Mouse (Mus musculus) megakaryocyte progenitor cell, adult 5-6 weeks (primary cell): Measurements from ENCODE around the gene Gm45140. TPM values are rescaled to one million over a fixed set of nuclear protein-coding genes. Genes with fewer than 3 reads are reported as not detected.

Experiments
- ATAC-seq: replicated peaks from 2 replicates; pipeline ENCODE4 v1.8.0; 2016; ENCODE audit warnings: mild to moderate bottlenecking, moderate TSS enrichment, inconsistent platforms; ENCODE audit not compliant: poor library complexity
- total RNA-seq, 2 experiments: library from RNA; stranded (forward) in 1 of 2; stranded (reverse) in 1 of 2; fragments of 157-497, 149-512 nt in 1 of 2; fragments of 200-1000 nt in 1 of 2; gene quantifications; 2 replicates each; pipeline versions ENCODE4 v1.2.3 to v1.2.4; 2015 to 2017

Gene Gm45140
- total RNA-seq, 2 experiments from 2014 or later = 3.7 to 19.9 TPM

DNA sequence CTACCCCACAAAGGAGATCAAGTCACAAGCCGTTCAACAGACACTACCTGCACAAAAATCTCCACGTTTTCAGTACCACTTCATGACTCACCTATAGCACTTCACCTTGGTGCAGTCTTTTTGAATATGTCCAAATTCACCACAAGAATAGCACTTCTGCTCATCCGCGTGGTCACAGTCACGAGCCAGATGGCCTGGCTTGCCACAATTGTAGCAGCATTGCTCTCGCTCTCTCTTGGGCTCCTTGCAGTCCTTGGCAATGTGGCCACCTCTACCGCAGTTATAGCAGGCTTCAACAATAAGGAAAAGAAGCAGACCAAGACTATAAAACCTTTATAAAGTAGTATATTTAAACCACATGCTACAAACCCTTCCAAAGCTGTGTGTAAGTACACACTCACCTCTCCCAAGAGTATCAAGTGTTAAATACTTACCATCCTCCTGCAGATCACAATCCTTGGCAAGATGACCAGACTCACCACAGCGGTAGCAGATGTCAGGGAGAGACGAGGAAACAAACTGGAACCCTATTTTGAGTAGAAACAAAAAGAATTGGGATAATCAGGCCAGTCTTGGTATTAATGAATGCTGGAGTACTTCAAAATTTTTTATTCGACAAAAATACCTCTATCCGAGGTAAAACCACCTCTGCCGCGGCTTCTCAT is 9.6 kb upstream of the Gm45140 start:
- no peak for ATAC-seq

DNA sequence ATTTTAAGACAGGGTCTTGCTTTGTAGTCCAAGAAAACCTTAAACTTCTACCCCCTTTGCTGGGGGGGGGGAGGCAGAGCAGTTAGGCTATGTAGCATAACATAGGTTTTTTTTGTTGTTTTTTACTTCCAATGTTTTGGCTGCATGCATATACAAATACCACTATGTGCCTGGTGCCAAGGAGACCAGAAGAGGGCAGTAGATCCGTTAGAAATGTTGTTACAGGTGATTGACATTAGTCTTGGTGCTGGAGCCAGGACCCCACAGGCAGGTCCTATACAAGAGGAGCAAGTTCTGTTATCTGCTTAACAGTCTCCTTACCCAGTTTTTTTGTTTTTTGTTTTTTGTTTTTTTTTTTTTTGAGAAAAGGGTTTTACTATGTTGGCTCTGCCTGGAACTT is 6.7 kb upstream of the Gm45140 start:
- peak; percentile 15; the same call in 1 of the 2 replicates for ATAC-seq

DNA sequence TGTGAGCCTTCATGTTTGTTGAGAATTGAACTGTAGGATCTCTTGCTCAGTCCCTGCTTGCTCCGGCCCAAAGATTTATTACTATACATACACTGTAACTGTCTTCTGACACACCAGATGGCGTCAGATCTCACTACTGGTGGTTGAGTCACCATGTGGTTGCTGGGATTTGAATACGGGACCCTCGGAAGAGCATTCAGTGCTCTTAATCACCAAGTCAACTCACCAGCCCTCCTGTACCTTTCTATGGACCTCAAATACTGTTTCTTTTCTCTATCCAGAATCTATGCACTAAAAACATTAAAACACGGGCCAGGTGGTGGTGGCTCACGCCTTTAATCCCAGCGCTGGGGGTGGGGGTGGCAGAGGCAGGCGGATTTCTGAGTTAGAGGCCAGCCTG is 6.0 kb upstream of the Gm45140 start:
- ATAC-seq = no peak

DNA sequence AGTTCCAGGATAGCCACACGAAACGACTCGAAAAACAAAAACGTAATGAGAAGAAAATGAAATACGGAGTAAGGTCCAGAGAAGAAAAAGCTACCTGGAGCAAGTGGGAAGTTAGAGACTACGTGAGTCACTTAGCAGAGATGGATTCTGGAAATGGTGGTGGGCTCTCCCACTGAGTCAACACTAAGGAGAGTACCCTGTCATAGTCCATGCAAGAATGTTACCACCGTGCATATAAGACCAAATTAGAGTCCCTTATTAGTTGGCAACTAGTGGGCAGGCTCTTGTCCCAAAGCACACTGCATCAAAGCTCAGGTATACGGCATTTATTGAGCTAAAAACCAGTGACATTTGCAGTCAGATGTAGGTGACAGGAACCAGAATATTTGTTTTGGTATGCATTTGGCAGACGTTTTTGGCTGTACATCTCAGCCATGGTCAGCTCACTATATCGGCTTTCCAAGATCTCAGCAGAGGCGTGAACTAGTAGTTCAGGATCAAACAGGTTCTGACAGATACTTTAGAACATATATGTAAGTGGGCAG is 4.3 kb upstream of the Gm45140 start:
- ATAC-seq = no peak

DNA sequence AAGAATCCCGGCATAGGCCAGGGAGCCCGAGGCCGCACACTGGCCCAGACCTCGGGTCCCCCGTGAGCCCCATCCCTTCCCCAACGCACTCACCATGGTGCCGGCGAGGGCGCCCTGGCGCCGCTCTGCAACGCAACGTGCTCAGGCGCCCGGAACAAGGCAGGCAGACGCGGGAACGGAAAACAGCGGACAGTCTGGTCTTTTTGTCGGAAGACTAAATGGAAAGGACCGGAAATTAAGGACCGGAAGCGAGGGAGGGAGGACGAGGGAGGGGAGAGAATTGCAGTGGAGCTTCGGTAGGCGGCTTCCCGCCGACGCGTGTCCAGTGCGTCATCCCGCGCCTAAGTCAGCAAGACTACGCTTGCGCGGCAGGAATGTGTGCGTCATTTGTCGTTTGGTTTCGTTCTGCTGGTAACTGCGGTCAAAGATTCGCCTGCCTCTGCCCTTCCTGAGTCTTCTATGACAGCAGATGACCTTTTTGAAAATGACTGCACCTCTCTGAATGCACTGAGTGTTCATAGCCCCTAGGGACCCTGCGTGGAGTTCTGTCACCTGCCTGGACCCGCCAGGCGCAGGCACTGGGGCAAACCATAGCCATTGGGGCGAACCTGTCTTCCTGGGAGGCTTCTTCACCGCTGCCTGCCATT is 3.1 kb upstream of the Gm45140 start, which contains the start of gene Isy1:
Isy1 (minus strand) TSS at position 248 of the 647 bp plus-strand sequence.
- peak; percentile 91 for ATAC-seq

DNA sequence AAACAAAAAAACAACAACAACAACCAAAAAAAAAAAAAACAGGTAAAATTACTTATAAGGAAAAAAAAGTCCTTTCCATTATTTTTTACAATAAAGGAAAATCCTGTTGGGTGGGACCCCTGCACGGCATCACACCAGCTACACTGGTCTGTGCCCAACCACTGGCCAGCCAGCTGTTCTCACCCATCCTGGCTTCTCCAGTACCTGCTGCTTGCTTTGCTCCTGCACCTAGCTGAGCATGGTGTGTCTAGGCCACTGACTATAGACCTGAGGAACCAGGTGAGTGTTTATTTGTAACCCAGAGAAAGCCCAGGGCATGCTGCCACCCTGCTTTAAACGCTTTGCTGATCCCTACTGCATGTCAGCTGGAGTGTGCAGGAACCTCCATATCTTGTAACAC is 15.2 kb downstream of the Gm45140 start:
- ATAC-seq = no peak

DNA sequence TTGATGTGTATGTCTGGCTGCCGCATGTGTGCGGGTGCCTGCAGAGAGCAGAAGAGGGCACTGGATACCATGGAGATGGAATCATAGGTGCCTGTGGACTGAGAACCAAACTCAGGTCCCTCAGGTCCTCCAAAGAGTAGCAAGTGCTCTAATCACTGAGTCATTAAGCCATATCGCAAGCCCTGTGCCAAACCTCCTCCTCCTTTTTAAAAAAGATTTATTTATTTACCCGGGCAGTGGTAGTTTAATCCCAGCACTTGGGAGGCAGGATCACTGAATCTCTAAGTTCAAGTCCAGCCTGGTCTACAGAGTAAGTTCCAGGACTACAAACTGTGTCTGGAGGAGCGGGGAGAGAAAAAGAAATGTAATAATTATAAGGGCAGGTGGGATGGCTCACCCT is 21.1 kb downstream of the Gm45140 start:
- ATAC-seq = no peak

DNA sequence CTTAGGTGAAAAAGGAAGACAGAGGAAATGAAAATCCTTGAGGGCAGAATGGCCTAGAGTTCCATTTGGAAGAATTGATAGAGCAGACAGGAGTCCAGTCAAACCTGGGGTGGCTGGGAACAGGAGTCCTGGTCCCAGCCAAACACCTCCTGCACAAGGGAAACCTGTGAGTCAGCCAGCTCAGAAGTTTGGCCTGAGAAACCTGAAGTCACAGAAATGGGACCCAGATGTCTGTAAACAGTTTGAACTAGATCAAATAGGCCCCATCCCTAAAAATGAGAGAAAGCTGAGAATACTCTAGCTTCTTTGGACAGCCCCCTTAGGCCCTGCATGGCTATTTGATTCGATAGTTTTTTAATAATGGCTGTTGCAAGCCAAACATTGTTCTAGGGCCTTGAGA is 22.9 kb downstream of the Gm45140 start:
- no peak for ATAC-seq

DNA sequence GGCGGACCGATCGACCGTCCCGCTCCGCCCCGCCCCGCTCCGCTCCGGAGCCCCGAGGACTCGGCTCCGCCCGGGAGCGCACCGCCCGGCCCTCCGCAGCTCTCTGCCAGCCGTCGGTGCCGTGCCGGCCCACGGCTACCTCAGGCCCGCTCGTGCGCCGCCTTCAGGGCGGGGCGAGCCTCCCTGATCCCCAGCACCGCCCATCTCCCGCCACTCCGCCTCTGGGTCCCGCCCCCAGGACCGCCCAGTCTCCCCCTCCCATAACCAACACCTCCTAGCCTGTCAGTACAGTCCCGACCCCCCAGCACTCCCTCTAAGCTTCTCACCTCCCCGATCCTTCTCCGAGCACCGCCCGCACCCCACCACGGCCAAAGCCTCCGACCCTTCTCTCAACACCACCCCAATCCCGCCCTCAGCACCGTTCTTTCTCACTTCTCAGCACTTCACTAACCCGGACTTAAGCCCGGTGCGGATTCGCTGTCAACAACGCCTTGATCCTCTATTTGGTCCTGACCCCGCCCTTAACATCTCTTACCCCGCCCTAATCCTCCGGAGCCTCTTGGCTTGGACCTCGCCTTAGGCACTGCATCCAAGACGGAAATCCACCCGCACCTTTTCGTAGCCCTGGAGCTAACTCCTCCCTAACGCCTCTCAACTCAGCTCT is 23.8 kb downstream of the Gm45140 start, which contains the start of gene Rab43:
Rab43 (minus strand) TSS at position 490 of the 664 bp plus-strand sequence.
- ATAC-seq = peak; percentile 72

DNA sequence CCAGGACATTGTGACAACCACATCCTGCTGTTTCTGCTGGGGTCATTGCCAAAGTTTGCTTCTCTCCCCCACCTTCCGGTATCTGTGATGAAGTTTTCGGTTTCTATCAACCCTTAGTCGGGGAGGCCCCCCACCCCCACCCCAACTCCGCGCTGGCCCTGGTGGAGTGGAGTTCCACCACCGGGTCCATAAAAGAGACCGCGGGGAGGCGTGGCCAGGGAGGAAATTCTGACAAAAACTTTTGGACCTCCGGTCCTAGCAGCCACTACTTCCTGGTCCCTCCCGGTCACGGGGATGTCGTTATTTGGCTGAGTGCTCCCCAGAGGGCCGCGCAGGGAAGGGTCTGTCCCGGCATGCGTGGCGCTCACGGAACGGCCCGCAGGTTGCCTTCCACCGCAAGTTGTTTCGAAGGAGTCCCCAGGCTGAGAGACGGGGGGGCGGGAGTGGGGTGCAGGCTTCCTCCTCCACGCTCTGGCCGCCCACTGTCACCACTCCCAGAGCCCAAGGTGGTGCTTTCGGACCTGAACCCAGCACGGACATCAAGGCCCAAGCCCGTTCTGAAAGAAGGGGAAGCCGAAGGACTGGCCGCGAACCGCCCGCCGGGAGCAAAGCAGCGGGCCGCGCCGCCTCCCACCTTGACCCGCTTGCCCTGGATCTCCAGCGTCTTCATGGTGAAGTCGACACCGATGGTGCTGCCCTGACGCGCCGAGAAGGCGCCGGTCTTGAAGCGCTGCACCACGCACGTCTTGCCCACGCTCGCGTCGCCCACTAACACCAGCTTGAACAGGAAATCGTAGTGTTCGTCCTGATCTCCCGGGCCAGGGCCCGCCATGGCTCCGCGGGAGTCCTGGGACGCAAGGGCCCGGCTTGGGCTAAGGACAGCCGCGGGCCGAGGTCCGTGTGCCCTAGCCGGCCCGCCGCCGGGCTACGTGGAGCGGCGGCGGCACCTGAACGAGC is 24.6 kb downstream of the Gm45140 start:
- peak; percentile 16 for ATAC-seq

DNA sequence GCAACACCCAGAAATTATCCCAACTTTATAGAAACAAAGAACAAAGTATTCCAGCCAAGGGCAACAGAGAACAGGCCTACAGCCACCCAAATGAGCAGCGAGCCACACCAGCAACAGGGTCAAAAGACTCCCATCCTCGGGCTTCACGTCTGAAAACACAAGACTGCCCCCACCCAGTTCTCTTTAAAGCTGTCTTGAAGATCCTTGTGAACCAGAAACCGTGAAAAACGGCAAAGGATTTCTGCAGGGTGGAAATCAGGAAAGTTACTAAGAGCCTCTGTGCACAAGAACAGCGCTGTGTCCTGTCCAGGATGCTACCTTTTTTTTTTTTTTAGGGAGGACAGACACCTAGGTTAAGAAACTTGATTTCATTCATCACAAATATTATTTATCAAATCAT is 25.3 kb downstream of the Gm45140 start:
- ATAC-seq = no peak

DNA sequence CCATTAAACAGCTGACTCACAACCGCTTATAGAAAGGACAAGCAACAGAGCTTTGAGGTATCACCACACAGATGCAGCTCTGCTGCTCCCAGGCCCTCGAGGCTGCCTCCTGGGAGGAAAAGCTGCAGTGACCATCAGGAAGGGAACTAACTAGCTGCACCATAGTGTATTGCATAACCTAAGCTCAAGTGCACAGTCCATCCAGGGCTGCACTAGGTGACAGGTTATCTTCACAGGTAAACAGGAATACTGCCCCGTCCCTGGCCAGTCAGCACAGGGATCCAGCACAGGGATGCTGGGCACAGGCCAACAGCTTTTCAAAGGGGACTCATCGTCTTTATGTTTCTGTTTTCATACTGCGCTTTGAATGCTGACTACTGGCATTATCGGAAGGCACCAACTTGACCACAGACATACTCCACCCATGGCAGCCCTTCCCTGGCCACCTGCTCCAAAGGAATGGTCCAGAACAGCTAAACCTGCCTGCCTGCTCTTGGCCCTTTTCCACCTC is 25.9 kb downstream of the Gm45140 start:
- peak; percentile 10; the same call in 1 of the 2 replicates for ATAC-seq

DNA sequence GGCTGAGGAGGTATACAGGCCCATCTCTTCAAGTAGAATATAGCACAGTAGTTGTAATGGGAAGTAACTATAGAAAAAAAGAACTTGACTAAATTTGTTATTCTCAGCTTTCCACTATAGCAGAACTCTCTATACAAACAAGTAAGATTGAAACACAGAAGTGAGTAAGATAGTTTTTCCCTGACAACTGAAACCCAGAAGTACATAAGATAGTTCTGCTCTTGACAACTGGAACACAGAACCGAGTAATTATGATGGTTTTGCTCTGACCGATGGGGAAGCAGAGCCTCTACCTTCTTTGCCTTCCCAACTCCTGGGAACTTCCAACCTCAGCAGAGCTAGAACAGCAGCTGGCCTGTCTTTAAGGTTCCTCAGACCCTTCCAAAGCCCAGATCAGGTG is 26.5 kb downstream of the Gm45140 start:
- no peak for ATAC-seq

DNA sequence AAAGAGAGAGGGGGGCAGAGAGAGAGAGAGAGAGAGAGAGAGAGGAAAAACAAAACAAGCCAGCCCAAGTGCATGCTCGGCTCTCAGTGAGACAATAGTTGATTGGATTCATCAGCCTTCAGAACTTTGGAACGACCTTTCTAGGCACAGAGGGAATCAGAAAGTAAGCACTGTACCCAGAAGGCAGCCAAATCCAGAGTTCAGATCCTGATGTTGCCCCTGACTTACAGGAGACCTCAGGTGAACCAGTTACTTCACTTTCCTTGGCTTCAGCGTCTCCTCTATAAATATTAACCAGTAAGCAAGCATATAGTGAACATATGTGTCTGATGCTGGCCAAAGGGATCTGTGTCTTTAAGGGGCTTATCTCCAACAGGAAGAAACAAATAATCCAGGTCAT is 27.1 kb downstream of the Gm45140 start:
- no peak for ATAC-seq

DNA sequence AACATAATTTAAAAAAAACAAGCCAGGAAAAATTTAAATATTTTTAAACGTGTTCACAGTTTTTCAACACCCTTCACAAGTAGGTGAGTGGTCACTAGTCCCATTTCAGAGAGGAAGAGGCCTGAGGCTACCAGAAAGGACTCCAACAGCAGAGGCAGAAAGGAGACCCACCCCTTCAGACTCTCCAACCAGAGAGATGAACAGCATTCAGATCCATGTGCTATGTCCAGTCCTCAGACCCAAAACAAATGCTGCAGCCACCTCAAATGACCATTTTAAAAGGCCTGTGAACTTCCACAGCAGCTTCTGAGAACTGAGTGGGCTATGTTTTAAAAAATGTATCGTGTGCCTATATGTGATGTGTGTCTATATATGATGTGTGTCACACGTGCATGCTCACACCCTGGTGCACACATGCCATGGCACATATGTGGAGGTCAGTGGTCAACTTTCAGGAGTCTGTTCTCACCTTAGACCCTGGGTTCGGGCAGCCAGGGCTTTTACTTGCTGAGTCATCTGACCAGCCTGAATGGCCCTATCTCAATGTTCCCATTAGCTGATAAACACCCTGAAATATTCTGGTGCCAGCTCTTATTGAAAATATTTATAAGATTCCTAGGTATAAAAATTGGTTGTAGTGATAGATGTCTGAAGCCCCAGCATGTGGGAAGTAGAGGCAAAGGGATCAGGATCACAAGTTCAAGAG is 27.7 kb downstream of the Gm45140 start:
- no peak for ATAC-seq

DNA sequence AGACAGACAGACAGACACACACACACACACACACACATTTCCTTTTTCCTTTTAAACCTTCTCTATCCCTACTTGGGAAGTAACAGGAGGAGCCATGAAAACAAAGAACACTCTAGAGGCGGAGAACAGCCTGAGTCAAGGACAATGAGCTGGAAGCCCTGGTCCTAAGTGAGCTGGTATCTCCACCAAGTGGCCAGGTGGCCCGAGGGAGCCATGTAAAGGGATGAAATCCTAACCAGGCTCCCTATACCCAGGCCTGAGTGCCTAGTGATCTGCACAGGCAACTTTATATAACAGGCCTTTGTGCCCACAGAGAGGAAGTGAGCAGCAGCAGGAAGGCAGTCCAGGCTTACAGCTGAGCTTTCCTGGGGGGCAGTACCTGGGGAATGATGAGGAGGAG is 28.7 kb downstream of the Gm45140 start:
- no peak for ATAC-seq

DNA sequence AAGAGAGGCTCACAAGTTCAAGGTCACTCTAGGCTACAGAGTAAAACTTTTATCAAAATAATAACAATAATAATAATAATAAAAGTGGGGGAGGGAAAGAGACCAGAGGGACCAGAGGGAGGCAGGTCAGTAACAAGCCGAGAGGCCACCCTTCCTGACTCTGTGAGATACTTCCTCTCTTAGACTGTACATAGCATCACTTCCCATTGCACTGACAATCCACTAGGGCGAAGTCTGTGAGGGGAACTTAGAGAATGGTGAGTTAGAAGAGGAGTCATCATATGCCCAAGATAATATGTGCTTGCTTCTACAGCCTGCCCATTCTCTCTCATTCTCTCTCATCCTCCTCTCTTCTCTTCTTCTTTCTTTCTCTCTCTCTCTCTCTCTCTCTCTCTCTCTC is 29.6 kb downstream of the Gm45140 start:
- peak; percentile 60 for ATAC-seq

DNA sequence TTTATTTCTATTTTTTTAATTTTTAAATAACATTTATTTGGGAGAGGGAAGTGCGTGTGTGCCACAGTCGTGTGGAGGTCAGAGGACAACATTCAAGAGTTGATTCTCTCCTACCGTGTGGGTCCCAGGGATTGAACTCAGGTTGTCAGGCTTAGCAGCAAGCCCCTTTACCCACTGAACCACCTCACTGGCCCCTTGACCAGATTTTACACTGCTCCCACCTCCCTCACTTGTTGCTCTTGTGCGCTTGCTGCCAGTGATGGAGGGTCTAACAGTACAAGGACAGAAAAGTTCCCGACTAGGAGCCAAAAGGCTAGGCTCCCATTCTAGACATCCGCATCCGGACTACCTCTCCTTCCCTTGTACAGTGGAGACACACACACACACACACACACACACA is 30.1 kb downstream of the Gm45140 start:
- no peak for ATAC-seq

DNA sequence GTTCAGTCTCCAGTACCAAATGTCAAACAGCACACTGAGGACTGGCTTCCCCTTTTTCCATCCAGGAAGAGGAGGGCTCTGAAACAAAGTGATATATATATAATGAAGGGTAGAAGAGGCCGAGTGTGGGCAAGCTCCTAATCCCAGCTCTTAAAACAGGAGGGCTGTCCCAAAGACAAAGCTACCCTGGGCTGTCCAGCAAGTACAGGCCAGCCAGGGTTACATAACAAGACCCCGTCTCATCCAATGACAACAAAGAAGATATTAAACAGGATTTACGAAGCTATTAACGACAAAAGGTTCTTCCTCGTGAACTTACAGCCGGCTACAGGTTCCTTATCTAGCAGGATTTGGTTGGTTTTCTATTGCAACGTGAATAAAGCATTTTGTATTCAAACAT is 30.7 kb downstream of the Gm45140 start:
- ATAC-seq = no peak

DNA sequence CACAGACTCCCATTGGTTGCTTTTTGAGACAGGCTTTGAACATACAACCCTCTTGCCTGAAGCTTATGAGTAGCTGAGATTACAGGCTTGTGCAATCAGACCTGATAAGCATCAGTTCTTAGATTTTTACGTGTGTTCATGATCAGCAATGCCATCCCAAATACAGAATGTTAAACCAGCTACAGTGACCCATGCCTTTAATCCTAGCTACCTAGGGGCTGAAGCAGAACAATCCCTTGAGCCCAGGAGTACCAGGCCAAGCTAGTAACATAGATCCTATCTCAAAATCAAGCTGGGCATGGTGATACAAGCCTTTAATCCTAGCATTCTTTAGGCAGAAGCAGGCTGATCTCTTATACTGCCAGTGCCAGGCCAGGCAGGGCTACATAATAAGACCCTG is 31.6 kb downstream of the Gm45140 start:
- ATAC-seq = no peak
